Mouse (Mus musculus): Measurements from ENCODE around the gene Gstp1.

- TF ChIP-seq GATA1 (IDR thresholded peaks at IDR 0.05; ENCODE audit: borderline replicate concordance, low read length): no peak
- TF ChIP-seq FLI1 (IDR thresholded peaks at IDR 0.05; ENCODE audit: low read length): no peak
These were observed 32.7 kb downstream of the Gstp1 start for GRCm38 (mm10) chr19:4005091-4005490.

Data from megakaryocyte, embryonic 14.5 days (primary cell).